Mouse (Mus musculus): ENCODE results near the gene Gm10382.
"Not testable (repeated sequence)": the region's sequence is repeated elsewhere in the genome, so short reads cannot be mapped to it uniquely, and the experiment has no call there.

Gene Gm10382

DNA sequence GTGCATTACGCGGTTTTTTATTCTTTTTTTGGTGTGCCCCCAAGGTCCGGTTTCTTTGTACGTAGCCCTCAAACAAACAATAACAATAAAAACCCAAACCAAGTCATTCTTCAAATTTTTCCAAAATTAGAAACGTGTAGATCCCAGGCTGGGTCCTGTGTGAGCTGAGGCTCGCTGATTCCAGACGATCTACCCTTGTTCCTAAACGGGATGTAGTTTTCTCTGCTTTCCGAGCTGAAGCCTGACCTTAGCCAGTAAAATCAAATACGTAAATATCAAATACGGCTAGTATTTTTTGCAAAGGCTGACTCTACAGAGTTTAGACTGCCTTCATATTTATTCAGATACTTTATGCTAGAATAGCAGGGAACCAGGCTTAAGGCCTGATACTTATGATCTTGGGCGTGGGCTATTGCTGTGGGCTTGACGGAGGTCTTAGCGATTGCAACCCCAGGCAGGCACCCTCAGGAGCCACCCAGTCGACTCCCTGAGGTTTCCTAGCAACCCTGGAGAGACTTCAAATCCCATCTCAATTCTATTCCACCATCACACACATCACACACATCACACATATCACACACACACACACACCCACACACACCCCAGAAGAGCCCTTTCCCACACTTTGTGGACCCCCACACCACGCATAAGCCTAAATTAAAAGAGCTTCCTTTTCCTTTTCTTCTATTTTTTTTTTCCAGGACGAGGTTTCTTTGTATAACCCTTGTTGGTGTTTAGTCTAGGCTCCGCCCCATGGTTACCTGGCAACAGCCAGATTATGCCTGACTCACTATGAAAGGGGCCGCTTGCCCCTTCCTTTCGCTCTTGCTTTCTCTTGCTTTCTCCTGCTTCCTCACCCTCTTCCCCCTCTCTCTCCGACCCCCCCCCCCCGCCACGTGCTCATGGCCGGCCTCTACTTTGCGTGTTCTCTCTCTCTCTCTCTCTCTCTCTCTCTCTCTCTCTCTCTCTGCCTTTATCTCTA is 4.8 kb downstream of the Gm10382 start:
- peak; percentile 69 to 86 for DNase-seq

DNA sequence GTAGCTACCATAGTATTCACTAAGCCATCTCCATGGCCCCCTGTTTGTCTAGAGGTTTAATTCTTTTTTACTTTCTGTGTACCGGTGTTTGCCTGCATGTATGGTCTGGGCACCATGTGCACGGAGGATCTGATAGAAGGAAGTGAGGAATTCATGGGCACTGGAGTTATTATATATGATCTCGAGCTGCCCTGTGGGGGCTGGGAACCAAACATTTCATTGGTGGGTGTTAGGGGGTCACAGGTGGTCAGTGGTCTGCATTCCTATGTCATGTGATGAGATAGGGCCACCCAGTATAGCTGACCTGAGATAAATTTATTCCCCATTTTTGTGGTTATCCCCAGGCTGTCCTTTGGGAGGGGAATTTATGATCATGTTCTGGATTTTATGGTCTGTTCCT is 5.9 kb downstream of the Gm10382 start:
- DNase-seq, result no peak

DNA sequence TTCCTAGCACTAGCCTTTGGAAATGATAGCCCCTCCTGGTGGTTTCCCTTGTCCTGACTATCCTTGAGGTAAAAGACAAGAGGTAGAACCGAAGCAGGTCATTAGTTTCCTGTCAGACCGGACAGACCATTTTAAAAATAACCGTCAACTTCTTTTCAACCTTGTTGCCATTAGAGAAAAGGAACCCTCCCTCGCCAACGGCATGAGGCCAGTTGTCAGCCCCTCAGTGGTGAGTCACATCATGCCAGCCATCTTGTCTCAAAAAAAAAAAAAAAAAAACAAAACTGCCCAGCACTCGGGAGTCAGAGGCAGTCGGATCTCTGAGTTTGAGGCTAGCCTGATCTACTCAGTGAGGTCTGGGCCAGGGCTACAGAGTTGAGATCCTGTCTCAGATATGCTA is 11.8 kb downstream of the Gm10382 start:
- DNase-seq, result no peak

DNA sequence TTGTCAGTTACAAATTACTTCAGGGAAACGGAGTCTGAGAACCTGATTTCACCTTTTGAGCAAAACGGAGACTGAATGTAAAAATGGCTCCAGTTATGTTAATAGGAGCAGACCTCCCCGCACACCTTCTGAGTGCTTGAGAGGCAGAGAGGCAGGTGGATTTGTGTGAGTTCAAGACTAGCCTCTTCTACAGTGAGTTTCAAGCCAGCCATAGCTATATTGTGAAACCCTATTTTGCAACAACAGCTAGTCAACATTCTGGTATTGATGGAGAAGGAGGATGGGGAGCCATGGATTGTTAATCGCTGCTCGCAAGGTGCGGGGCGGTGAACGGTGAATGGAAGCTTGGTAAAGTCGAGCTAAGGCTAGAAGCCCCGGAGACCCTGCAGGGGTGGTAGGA is 13.4 kb downstream of the Gm10382 start:
- DNase-seq, result no peak

DNA sequence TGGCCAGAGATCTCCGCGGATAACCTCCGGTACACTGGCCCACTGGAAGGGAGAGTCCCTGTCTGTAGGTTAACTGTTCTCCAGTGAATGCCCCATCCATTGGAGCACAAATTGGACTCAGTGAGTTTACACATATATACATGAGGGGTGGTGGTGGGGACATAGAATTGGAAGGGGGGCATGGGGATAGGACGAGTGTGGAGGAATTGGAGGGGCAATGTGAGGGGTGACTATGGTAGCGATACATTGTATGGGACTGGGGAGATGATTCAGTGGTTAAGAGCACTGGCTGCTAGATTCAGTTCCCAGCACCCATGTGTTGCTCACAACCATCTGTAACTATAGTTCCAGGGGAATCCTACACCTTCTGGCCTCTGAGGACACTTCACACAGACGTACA is 13.9 kb downstream of the Gm10382 start:
- DNase-seq, result no peak

DNA sequence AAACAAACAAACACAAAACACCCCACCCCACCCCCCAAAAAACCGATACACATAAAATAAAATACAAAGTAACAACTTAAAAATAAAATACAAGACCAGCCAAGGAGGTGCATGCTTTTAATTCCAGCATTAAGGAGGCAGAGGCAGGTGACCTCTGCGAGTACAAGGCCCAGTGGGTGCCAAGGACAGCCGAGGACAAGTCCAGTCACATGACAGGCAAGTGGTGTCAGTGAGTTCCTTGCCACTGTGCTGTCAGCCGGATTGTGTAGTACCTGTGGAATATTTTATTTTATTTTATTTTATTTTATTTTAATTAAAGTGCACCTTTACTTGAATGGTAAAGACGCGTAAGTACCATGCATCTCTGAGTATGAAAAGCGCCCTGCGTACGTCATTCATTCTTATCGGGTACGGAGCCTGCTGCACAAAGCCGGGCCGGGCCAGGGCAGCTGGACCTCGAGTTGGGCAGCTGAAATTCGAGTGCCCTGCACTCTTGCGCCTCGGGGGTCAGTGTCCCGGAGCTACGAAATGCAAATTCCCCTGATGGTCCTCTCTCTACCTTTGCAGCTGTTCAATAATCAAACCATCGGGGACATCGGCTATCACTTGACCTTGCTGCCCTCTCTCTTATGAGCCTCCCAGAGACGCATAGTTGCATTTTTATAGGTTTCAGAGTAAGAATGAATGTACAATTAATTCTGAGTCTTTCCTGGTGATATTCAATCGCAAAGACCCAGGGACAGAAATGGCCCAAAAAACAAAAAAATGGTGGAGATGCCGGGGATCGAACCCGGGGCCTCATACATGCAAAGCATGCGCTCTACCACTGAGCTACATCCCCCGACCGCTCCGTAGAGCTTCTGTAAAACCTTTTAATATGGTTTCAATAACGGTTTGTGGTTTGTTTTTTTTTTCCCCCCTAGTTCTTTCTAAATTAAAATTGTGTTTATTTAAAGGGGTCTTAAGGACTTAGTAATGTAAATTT is 14.7 kb downstream of the Gm10382 start:
- peak; percentile 25 to 51 for DNase-seq

DNA sequence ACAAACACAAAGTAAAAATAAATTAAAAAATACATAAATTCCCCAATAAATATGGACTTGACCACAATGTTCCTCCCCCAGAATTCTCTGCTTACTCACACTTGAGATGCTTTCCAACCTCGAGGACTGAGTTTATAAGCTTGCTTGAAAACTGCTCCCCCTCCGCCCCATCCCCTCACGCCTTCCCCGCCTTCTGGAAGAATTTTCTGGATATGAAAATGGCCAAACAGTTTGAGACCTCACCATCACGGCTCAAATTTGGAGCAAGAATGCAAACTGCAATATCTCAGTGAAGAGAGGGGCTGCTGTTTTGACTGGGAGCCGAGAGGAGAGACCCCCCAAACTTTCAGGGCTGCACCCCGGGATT is 15.4 kb downstream of the Gm10382 start:
- DNase-seq, result no peak

DNA sequence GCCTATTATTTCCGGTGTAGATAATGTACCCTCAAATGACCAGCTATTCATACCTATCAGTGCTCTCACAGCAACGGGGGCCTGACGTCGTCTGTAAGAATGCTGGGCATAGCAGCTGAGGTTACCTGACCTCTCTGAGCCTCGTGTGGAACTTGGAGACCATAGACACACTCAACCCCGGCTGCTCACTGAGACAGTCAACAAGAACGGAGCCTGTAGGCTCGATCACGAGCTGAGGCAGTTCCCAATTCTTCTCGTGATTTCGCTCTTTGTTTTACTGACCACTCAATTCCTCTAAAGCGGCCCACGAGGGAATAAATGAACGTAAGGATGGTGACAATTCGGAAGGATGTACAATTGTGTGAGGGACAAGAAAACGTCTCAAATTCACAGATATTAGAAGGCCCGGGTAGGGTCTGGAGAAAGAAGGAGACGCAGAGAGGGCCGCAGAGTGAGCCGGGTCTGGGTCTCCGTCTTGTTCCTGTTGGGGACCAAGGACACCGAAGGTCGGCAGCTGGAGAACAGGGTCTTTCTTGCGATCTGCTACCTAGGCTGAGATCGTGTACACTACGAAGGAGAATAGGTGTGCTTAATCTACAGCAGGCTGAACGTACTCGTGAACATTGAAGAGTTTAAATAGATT is 15.9 kb downstream of the Gm10382 start:
- peak in 1 of 2 experiments; percentile 36 for DNase-seq

DNA sequence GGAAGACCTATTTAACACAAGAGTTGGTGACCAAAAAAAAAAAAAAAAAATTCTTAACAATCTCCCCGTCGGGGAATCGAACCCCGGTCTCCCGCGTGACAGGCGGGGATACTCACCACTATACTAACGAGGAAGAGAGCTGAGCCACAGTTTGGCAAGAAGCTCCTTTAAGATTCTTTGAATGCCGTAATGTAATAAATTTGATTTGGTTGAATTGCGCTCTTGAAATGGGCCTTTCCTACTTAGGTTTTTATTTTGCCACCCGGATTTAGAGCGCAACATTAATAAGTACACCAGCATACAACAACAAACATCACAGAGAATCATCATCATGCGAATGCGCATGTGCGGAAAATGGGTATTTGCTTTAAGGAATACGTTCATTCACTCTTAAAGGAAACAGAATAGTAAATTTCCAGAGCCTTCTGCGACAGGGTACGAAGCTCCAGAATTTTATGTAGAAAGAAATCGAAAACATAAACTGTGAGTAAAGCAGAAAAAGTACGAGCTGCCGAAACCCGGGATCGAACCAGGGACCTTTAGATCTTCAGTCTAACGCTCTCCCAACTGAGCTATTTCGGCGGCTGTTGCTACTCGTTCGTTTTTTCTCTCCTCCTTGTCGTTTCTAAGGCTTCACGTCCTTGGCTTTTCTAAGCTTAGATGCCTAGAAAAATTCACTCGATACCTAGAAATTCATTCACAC is 16.6 kb downstream of the Gm10382 start:
- DNase-seq, result peak; percentile 50 to 72

DNA sequence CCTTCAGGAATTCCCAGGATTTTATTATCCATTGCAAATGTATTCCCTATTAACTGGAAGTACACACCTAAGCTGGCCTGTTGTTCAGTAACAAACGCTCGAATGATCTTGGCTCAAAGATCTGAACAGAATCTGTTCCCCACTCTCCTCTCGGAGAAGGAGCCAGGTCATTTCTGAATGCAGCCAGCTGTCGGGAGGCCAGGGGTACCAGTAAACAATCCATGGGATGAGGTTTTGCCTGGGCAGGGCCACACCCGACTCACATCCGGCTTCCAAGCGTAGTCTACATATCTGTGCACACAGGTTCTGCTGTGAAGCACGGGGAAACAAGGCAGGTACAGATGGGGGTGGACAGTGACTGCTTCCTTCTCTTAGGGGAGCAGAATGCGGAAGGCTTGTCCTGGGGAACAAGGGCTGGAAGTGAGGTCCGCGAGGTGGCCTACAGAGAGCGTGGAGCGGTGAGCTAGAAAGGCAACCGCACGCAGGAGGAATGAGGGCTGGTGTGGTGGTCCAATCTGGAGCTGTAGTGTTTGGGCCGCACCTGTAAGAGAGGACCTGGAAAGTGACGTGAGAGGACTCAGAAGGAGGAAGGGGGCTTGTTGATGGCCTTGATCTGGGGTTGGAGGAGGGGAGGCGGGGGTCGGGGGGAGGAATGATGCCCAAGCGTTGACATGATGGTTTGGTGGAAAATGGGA is 17.3 kb downstream of the Gm10382 start:
- DNase-seq, result peak; percentile 48 to 67

DNA sequence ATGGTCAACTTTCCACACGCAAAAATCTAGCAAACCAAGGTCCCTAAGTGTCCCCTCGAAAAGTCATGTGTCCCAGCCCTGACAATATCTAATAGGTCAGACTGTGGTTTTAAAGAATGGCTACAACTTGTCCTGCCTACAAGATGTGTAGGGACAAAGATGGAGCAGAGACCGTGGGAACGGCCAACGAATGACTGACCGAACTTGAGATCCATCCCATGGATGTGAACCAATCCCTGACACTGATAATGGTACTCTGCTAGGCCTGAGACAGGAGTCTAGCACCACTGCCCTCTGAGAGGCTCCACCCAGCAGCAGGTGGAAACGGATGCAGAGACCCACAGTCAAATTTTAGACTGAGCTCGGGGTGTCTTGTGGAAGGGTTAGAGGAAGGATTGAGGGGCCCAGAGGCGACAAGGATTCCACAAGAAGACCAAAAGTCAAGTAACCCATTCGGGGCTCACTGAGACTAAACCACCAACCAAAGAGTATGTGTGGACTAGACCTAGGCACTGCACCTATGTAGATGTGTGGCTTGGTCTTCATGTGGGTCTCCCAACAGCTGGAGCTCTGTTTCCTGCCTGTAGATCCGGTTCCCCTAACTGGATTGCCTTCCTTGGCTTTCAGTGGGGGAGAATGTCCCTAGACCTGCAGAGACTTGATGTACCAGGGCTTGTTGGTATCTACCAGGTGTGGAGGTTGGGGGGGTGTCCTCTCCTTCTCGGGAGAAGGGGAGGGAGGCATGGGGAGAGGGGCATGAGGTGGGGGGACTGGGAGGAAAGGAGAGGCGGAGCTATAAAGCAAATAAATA is 18.1 kb downstream of the Gm10382 start:
- no peak for DNase-seq

DNA sequence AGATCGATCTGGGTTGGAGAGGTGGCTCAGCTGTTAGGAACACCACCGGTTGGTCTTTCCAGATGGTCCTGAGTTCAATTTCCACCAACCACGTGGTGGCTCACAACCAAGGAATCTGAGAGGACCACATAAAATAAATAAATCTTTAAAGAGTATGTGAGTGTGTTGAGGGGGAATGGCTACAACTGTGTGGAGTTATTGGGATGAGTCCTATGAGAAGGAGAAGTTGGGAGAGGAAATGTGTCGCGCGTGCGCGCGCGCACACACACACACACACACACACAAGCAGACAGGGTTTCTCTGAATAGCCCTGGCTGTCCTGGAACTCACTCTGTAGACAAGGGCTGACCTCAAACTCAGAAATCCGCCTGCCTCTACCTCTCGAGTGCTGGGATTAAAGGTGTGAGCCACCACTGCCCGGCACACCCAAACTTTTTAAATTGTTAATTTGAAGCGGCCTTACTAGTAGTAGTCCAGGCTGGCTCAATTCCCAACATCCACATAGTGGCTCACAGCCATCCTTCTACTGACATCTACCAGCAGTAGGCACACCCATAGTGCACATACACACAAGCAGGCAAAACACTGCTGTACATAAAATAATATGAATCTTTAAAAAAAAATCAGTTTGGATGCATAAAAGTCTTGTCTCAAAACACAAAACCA is 18.9 kb downstream of the Gm10382 start:
- DNase-seq, result no peak

DNA sequence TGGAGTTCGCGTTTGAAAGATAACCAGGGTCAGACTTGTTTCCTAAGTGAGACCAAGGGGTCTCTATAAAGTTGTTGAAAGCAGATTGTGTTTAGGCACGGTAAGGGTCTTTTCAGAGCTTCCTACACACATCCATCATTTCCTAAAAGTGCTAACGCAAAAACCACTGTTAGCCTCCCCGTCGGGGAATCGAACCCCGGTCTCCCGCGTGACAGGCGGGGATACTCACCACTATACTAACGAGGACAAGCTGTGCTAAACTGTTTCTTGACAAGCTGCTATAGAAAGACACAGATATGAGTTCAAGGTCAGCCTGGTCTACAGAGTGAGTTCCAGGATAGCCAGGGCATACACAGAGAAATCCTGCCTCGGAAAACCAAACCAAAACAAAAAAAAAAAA is 19.7 kb downstream of the Gm10382 start:
- DNase-seq, result peak; percentile 56 to 74

DNA sequence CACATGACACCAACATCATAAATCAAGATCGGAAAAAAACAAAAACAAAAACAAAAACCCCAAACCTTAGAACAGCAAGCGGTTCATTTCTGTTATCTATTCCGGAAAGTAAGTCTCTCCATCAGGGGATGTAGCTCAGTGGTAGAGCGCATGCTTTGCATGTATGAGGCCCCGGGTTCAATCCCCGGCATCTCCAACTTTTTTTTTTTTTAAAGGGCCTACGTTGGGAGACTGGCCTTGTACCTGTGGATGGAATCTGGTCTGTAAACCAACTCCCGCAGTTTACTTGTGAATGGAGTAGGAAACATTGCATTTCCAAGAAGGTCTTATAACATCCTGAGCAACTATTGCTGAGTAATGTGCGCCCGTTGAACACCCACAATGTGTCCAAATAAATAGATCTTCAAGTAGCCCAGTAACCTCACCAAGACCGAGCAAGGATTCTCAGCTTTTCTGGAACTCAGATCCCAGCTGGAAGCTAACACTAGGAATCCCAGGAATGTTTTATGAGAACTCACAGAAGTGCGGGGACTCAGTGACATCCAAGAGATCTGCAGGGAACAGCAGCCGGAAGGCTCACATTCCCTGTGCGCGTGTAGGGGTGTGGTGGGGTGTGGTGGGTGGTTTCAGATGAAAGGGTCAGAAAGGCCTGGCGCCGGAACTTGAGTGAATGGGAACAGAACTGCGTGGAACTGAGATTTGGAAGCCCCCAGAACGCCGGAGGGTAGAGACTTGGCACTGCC is 20.4 kb downstream of the Gm10382 start:
- no peak for DNase-seq

DNA sequence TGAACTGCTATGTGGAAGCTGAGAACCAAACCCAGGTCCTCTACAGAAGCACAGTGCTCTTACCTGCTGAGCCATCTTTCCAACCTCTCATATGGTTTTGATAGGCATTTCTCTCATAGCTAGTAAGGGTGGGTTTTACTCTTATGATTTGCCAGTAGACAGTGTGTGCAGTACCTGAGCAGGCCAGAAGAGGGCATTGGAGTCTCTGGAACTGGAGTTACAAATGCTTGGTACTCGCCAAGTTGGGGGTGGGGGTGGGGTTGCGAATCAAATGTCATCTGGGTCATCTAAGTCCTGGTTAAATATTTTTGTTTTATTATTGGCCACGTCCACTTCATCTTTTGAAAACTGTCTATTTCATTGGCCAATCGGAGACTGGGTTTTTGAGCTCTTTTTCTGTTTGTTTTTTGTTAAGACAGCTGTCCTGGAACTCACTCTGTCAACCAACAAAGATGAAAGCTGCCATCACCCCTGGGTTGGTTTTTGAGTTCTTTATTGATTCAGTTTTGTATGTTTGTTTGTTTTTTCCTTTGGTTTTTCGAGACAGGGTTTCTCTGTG is 22.9 kb downstream of the Gm10382 start:
- peak; percentile 30 to 60 for DNase-seq

DNA sequence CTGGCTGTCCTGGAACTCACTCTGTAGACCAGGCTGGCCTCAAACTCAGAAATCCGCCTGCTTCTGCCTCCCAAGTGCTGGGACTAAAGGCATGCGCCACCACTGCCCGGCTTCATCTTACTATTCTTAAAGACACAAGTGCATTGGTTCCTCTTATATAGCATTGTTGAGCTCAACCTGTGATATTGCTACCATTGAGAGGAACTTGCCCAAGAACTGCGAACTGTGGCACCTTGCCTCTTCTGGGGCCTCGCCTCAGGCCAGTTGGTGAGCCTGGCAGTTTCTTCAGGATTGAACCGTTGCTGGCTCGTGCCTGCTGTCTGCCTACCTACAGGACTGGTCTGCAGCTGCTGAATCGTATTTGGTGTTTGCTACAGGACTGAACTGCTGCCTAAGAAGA is 23.4 kb downstream of the Gm10382 start:
- not testable (repeated sequence) for DNase-seq

DNA sequence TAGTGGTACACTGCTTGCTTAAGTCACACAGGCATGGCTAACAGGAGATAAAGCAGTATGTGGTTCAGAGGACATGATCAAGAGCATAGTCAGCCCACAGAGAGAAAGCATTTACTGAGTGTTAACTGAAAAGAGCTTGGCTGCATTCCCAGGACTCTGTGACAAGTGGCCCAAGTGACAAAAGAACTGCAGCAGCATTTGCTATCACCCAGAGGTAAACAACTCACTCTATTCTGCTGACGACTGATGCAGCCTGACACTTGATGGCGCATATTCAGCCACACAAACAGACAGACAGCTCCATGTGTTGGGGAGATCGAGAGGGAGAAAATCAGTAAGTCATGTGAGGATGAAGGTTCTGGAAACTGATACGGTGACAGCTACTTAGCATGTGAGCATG is 24.6 kb downstream of the Gm10382 start:
- no peak for DNase-seq

DNA sequence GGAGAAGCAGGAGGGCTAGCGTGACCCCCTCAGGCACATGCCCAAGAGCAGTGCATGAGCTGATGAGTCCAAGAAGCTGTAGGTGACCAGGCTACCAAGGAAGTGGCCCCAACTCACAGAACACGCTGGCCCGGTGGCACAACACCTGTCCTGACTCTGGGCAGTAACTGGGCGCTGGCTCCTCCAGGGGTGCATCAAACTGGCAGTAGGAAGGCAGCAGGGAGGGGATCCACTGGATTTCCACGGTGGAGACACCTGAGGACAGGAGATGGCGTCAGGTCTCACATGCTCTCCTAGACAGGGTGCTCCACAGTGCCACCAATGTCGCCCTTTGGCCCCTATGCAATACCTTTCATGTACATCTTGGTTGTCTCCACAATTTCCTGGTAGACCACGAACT is 27.1 kb downstream of the Gm10382 start:
- no peak for DNase-seq

DNA sequence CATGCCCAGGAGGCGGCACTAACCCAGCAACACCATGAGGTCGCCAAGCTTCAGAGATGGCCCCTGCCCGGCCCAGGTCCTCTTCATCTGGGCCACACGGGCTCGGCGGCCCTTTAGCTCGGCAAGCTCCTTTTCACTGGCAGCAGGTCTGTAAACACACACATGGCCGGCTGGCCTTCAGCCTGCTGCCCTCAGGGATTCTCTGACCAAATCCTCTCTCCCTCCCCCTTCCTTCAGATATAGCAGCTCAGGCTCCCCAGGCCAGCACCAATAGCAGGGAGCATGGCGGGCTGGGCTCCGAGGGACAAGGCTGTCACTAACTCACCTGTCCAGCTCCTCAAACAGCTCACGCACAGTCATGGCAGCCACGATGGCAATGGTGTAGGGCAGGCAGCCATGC is 29.5 kb downstream of the Gm10382 start:
- DNase-seq, result no peak
